Mouse (Mus musculus) heart, adult 2 months (tissue): ENCODE results near the gene Slc25a19. TPM values are rescaled to one million over a fixed set of nuclear protein-coding genes. Genes with fewer than 3 reads are reported as not detected.
"Not testable (repeated sequence)": the region's sequence is repeated elsewhere in the genome, so short reads cannot be mapped to it uniquely, and the experiment has no call there.

ENCODE experiments used
- DNase-seq, 2 experiments: peaks; one replicate each; pipeline ENCODE4 v3.0.0; 2021
- H3K27ac ChIP-seq: fragments of 200-600 bp; 2 replicates; pipeline ENCODE4 v1.8.1; 2022
- H3K27me3 ChIP-seq: fragments of 200-500 bp; 2 replicates; pipeline ENCODE4 v1.6.1; 2012; ENCODE audit warnings: mild to moderate bottlenecking, low read length, inconsistent platforms, mixed read lengths; ENCODE audit not compliant: control insufficient read depth, insufficient read depth
- H3K36me3 ChIP-seq: fragments of 200-500 bp; 2 replicates; pipeline ENCODE4 v1.6.1; 2012; ENCODE audit warnings: low read length, inconsistent platforms; ENCODE audit not compliant: control insufficient read depth, insufficient read depth
- H3K4me1 ChIP-seq: fragments of 200-500 bp; 2 replicates; pipeline ENCODE4 v1.6.1; 2011; ENCODE audit warnings: low read length; ENCODE audit not compliant: control insufficient read depth, insufficient read depth
- H3K4me3 ChIP-seq: fragments of 200-600 bp; 2 replicates; pipeline ENCODE4 v1.8.1; 2022
- H3K79me2 ChIP-seq: fragments of 200-500 bp; replicated peaks from 2 replicates; pipeline ENCODE4 v1.6.1; 2012; ENCODE audit warnings: mild to moderate bottlenecking, inconsistent platforms, low read length, moderate library complexity, mixed read lengths; ENCODE audit not compliant: control insufficient read depth, insufficient read depth
- H3K9ac ChIP-seq: fragments of 200-500 bp; 2 replicates; pipeline ENCODE4 v1.6.1; 2012; ENCODE audit warnings: low read depth, mild to moderate bottlenecking, control low read depth, inconsistent platforms, low read length, mixed read lengths
- CTCF ChIP-seq: fragments of 200-600 bp; IDR thresholded peaks from 2 replicates; pipeline ENCODE4 v1.8.1; 2022; ENCODE audit warnings: antibody characterized with exemption, mild to moderate bottlenecking, moderate library complexity
- EP300 ChIP-seq: fragments of 200-500 bp; IDR thresholded peaks from 2 replicates; pipeline ENCODE4 v1.6.1; 2011; ENCODE audit warnings: low read depth, low read length, control low read depth; ENCODE audit not compliant: insufficient read depth
- POLR2A ChIP-seq: fragments of 200-500 bp; IDR thresholded peaks from 2 replicates; pipeline ENCODE4 v1.6.1; 2011; ENCODE audit warnings: mild to moderate bottlenecking, low read depth, low read length, control low read depth; ENCODE audit not compliant: insufficient read depth
- WGBS: fragments of 180-500 bp; shearing (Covaris S2); methylation state at CpG from one replicate; pipeline ENCODE4 v1.1.7; 2018; 5-methylcytosine and 5-hydroxymethylcytosine counted together
- intact Hi-C: fragments of 180-260 bp; cut with DNase I; formaldehyde crosslinking; loops from one replicate; pipeline ENCODE4 v1.15.1; 2025
- polyA plus RNA-seq: library from polyadenylated mRNA; depleted of rRNA; stranded (reverse); fragments of >200 nt; gene quantifications from 2 replicates; pipeline ENCODE4 v1.2.3, GENCODE M21; 2012
- total RNA-seq, 2 experiments: library from RNA; stranded (reverse); gene quantifications; 2 replicates each; pipeline ENCODE4 v1.2.3; 2021

Gene Slc25a19
- total and polyA plus RNA-seq, 3 experiments, result 32.9 to 97.1 (median 40.7) TPM

DNA sequence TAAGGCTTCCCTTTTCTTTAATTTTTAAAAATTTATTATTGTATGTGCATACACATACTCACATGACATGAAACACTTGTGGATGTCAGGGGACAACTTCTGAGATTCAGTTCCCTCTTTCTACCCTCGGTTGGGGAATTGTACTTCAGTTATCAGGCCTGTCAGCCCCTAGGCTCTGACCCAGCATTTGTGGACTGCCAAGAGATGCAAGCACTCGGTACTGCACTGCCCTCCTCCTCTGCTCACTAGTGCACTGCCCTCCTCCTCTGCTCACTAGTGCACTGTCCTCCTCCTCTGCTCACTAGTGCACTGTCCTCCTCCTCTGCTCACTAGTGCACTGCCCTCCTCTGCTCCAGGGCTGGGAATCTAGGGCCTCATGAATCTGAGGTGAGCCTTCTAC lies 26.0 kb upstream of the Slc25a19 start:
- no peak overlapping the region; the same call in 1 of the 2 replicates for H3K27ac ChIP-seq
- peaks cover 8% of the 10 kb centered on the region for H3K4me1 ChIP-seq
- no peaks in the 10 kb centered on the region; the same call in 1 of the 2 replicates for H3K36me3 ChIP-seq
- no peaks in the 10 kb centered on the region; the same call in 1 of the 2 replicates for H3K79me2 ChIP-seq
- DNase-seq, result no peak
- WGBS, result 28% methylated on average over 2 of the region's 2 CpGs
- intact Hi-C loops, result no loop called here
- TF ChIP-seq POLR2A (no peak), EP300 (no peak), CTCF (no peak)
- no peaks in the 10 kb centered on the region for H3K27me3 ChIP-seq
- H3K4me3 ChIP-seq, result no peak overlapping the region
- no peak overlapping the region for H3K9ac ChIP-seq

DNA sequence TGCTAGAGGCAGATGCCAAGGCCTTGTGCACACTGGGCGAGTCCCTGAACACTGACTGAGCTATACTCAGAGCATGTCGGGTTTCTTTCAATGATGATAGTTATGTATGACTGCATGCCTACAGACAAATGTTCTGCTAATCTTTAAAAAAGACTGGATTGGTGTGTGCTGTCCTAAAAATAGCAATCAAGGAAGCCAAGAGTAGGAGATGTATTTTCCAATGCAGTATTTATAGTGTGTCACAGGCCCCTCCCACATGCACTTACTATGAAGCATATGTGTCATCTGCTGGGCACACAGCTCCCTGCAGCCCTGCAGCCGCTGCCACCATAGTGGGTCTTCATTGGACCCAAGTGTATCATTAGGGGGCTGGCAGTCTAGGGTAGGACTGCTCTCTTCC lies 25.1 kb upstream of the Slc25a19 start:
- H3K9ac ChIP-seq, result no peak overlapping the region

DNA sequence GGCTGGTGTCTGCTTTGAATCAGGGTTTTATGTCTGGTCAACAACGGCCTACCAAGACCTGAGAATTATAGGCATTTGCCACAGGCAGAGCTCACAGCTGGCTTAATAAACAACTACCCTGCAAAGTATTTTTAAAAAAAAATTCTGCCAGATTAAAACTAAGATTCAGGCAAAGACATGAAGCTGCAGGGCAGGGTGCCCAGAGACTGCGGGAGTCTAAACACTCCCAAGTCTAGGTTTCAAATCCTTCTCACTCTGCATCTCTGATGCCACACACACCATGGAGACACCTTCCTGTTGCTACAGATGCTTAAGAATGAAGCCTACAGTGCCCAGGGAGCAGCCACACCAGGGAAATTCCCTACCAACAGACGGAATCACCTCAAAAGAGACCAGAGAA lies 23.6 kb upstream of the Slc25a19 start:
- no peak overlapping the region for H3K9ac ChIP-seq
- no peak for TF ChIP-seq EP300
- TF ChIP-seq CTCF, result no peak
- no peak for TF ChIP-seq POLR2A
- WGBS, result 82% methylated on average over 3 of the region's 3 CpGs
- no peaks in the 10 kb centered on the region; the same call in 1 of the 2 replicates for H3K79me2 ChIP-seq
- no peak overlapping the region for H3K27ac ChIP-seq
- H3K27me3 ChIP-seq, result no peaks in the 10 kb centered on the region
- no peaks in the 10 kb centered on the region; the same call in 1 of the 2 replicates for H3K36me3 ChIP-seq
- intact Hi-C loops, result no loop called here
- peaks cover 8% of the 10 kb centered on the region for H3K4me1 ChIP-seq
- no peak for DNase-seq
- no peak overlapping the region for H3K4me3 ChIP-seq

More for the DNA sequence above, 25.1 kb upstream of the Slc25a19 start:
- intact Hi-C loops, result no loop called here
- H3K79me2 ChIP-seq, result no peaks in the 10 kb centered on the region; the same call in 1 of the 2 replicates
- no peaks in the 10 kb centered on the region for H3K27me3 ChIP-seq
- DNase-seq, result no peak
- peak overlapping the region; percentile 52 for H3K27ac ChIP-seq
- 33% methylated on average over 3 of the region's 3 CpGs for WGBS
- H3K36me3 ChIP-seq, result no peaks in the 10 kb centered on the region; the same call in 1 of the 2 replicates
- TF ChIP-seq EP300 (no peak), CTCF (no peak), POLR2A (no peak)
- H3K4me3 ChIP-seq, result no peak overlapping the region
- peaks cover 8% of the 10 kb centered on the region for H3K4me1 ChIP-seq

DNA sequence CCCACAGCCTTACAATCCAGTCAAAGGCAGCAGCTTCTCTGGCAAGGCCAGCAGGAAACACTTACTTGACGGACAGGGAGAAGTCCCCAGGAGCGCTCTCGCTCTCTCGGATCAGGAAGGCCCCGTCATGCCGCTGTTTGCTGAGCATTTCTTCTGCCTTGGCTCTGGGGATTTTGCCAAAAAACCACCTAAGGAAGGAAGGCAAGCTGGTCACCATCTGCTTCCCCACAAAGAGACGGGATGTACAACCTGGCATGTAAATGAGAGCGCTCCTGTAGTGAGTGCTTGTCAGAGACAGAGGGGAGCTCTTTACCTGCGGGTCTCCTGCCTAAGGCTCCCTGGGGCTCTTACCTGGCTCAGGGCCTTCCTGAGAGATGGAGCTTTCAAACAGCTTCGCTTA lies 21.6 kb upstream of the Slc25a19 start:
- Histone ChIP-seq H3K36me3 (no peaks in the 10 kb centered on the region; the same call in 1 of the 2 replicates), H3K27ac (no peak overlapping the region), H3K79me2 (no peaks in the 10 kb centered on the region; the same call in 1 of the 2 replicates), H3K9ac (no peak overlapping the region), H3K4me3 (no peak overlapping the region), H3K27me3 (no peaks in the 10 kb centered on the region), H3K4me1 (peaks cover 8% of the 10 kb centered on the region)
- intact Hi-C loops, result loop anchor here (5.0 kb wide), 1 partner anchor 163 kb away; the partner anchor contains the start of genes Caskin2 and Tsen54
- no peak for DNase-seq
- 40% methylated on average over 10 of the region's 10 CpGs for WGBS
- TF ChIP-seq CTCF (no peak), EP300 (no peak), POLR2A (no peak)

DNA sequence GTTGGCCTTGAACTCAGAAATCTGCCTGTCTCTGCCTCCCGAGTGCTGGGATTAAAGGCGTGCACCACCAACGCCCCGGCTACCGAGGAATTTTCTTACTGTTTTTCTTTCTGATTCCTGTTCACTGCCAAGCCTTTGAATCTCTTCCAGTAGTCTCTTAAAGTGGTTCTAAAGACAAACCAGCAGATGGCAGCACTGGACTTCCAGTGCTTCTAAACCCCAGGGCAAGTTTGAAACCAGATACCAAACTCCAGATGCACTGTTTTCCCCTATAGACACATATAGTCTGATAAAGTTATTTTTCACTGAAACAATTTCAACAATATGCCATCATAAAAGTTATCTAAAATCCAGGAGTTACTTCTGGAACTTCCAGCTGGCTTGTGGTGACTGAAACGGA lies 19.4 kb upstream of the Slc25a19 start:
- no peak overlapping the region for H3K4me3 ChIP-seq
- intact Hi-C loops, result loop anchor here (1.0 to 5.0 kb wide), 2 partner anchors 67 to 165 kb away; partner anchors contain the start of genes Caskin2 and Tsen54
- no peaks in the 10 kb centered on the region for H3K36me3 ChIP-seq
- 17% methylated on average over 6 of the region's 6 CpGs for WGBS
- no peak overlapping the region for H3K27ac ChIP-seq
- no peak for DNase-seq
- no peaks in the 10 kb centered on the region for H3K27me3 ChIP-seq
- no peaks in the 10 kb centered on the region; the same call in 1 of the 2 replicates for H3K79me2 ChIP-seq
- no peaks in the 10 kb centered on the region; the same call in 1 of the 2 replicates for H3K4me1 ChIP-seq
- peak; percentile 92 for TF ChIP-seq CTCF
- TF ChIP-seq EP300, result no peak
- H3K9ac ChIP-seq, result no peak overlapping the region

DNA sequence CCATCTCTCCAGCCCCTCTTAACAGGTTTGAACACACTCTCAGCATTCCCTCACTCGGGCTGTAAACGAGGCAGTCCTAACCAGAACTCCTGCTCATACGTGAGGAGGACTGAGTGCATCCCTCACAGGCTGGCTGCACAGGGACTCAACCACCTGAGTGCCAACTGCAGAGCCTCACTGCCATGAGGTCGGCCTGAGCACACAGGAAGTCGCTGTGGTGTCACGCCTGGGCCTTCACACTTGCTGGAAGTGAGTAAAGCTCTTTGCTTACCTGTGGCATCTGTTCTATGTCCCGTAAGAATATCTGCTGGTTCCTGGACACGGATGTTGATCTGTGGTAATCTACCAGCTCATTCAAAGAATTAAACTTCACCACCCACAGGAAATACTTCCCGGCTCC lies 18.3 kb upstream of the Slc25a19 start:
- Histone ChIP-seq H3K79me2 (no peaks in the 10 kb centered on the region; the same call in 1 of the 2 replicates), H3K4me3 (no peak overlapping the region), H3K27me3 (no peaks in the 10 kb centered on the region), H3K36me3 (no peaks in the 10 kb centered on the region), H3K27ac (no peak overlapping the region), H3K9ac (no peak overlapping the region), H3K4me1 (no peaks in the 10 kb centered on the region)
- TF ChIP-seq POLR2A (no peak), EP300 (no peak), CTCF (no peak)
- intact Hi-C loops, result loop anchor here (5.0 kb wide), 1 partner anchor 166 kb away; the partner anchor contains the start of genes Caskin2 and Tsen54
- DNase-seq, result no peak
- 89% methylated on average over 9 of the region's 9 CpGs for WGBS

DNA sequence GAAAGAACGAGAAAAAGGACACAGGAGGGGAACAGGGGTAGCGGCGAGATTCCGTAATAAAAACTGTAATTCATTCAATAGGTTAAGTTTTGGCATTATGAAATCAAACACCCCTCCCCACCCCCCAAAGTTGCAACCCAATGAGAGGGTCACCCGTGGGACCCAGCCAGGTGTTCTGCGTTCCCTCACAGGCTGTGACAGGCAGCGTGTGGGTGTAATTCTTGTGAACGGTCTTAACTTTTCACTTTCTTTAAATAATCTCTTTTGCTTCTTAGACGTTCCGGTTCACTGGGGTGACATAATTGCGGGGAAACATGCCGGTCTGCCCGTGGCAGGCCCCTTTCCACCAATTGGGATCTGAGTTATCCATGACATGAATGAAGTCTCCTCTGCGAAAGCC lies 17.4 kb upstream of the Slc25a19 start:
- not testable (repeated sequence) for H3K36me3 ChIP-seq, H3K27ac ChIP-seq, H3K79me2 ChIP-seq, H3K27me3 ChIP-seq, H3K4me1 ChIP-seq, DNase-seq, H3K9ac ChIP-seq, H3K4me3 ChIP-seq
- WGBS, result 82% methylated on average over 14 of the region's 14 CpGs
- intact Hi-C loops, result loop anchor here (5.0 kb wide), 1 partner anchor 167 kb away; the partner anchor contains the start of genes Caskin2 and Tsen54
